Comparison of ENCODE assay signal across 26 mouse cellular contexts in genomic region chr9:56234561-56234960, GRCm38 (mm10).
DNase-seq lines count a peak whose midpoint lies in the region; ATAC-seq and TF ChIP-seq lines count a peak whose summit lies in the region.
"Had no signal": no experiment of that assay in that cellular context is flagged by ENCODE, and none has a peak within 500 bp of the region (broad histone marks: within the 10 kb centered on the region; RNA-seq: fewer than 3 reads in every experiment).

No protein-coding gene starts in this region.

- H3K9ac ChIP-seq in embryonic facial prominence, embryonic 11.5 days (replicated peaks; ENCODE audit: low read length) = no peak overlapping the region
- no peak overlapping the region for H3K9ac ChIP-seq in heart, embryonic 14.5 days (ENCODE audit: low read length)
- no peak overlapping the region for H3K9ac ChIP-seq in limb, embryonic 14.5 days (ENCODE audit: low read depth, low read length, severe bottlenecking)
- no peak overlapping the region for H3K9ac ChIP-seq in limb, embryonic 15.5 days
- H3K9ac ChIP-seq: hindbrain, embryonic 14.5 days; limb, embryonic 12.5 days; liver, embryonic 13.5 days; lung, embryonic 15.5 days; midbrain, embryonic 15.5 days had no signal

- no peak for ATAC-seq in embryonic facial prominence, embryonic 11.5 days (replicated peaks; ENCODE audit: insufficient number of reproducible peaks, low FRiP score, low TSS enrichment, low read depth)
- no peak for ATAC-seq in heart, embryonic 14.5 days (ENCODE audit: insufficient number of reproducible peaks, insufficient read depth, low FRiP score, low read depth)
- ATAC-seq in limb, embryonic 14.5 days (ENCODE audit: low FRiP score, low read depth) = no peak
- no peak for ATAC-seq in limb, embryonic 15.5 days (ENCODE audit: insufficient number of reproducible peaks, low FRiP score, low TSS enrichment, low read depth)
- ATAC-seq: forebrain, embryonic 14.5 days; inflammation-experienced regulatory T-cells, adult 6 months; midbrain, embryonic 15.5 days had no signal

- 88% methylated on average over 3 of the region's 3 CpGs for WGBS in embryonic facial prominence, embryonic 11.5 days
- 78% methylated on average over 3 of the region's 3 CpGs for WGBS in embryonic facial prominence, embryonic 10.5 days
- 50% methylated on average over 3 of the region's 3 CpGs for WGBS in heart, embryonic 14.5 days
- 68% methylated on average over 3 of the region's 3 CpGs for WGBS in limb, embryonic 14.5 days
- 89% methylated on average over 3 of the region's 3 CpGs for WGBS in limb, embryonic 10.5 days
- 58% methylated on average over 3 of the region's 3 CpGs for WGBS in limb, embryonic 15.5 days

- no peaks in the 10 kb centered on the region for H3K9me3 ChIP-seq in embryonic facial prominence, embryonic 11.5 days (replicated peaks; ENCODE audit: control insufficient read depth, low read length)
- no peaks in the 10 kb centered on the region for H3K9me3 ChIP-seq in embryonic facial prominence, embryonic 10.5 days
- H3K9me3 ChIP-seq in heart, embryonic 14.5 days (ENCODE audit: control insufficient read depth, low read length) = no peaks in the 10 kb centered on the region
- H3K9me3 ChIP-seq in limb, embryonic 14.5 days (ENCODE audit: control insufficient read depth, low read length) = no peaks in the 10 kb centered on the region
- no peaks in the 10 kb centered on the region for H3K9me3 ChIP-seq in limb, embryonic 10.5 days (replicated peaks)
- H3K9me3 ChIP-seq in limb, embryonic 15.5 days = no peaks in the 10 kb centered on the region
- H3K9me3 ChIP-seq: limb, embryonic 12.5 days; liver, embryonic 13.5 days; lung, embryonic 15.5 days; midbrain, embryonic 15.5 days had no signal

- H3K4me2 ChIP-seq in embryonic facial prominence, embryonic 11.5 days (ENCODE audit: low read depth, low read length) = no peak overlapping the region
- peak overlapping the region; percentile 21 for H3K4me2 ChIP-seq in heart, embryonic 14.5 days (ENCODE audit: low read length)
- H3K4me2 ChIP-seq in limb, embryonic 14.5 days (replicated peaks; ENCODE audit: low read depth, low read length, severe bottlenecking) = no peak overlapping the region
- no peak overlapping the region for H3K4me2 ChIP-seq in limb, embryonic 15.5 days
- H3K4me2 ChIP-seq: hindbrain, embryonic 14.5 days; limb, embryonic 12.5 days; liver, embryonic 13.5 days; lung, embryonic 15.5 days; midbrain, embryonic 15.5 days had no signal

- H3K4me1 ChIP-seq in embryonic facial prominence, embryonic 11.5 days (ENCODE audit: control insufficient read depth, insufficient read depth, low read length) = no peaks in the 10 kb centered on the region
- H3K4me1 ChIP-seq in embryonic facial prominence, embryonic 10.5 days = peaks cover 14% of the 10 kb centered on the region
- peaks cover 18 to 67% of the 10 kb centered on the region in 2 experiments for H3K4me1 ChIP-seq in heart, embryonic 14.5 days (ENCODE audit: control insufficient read depth in 2 of 2, insufficient read depth in 2 of 2, low read length in 2 of 2)
- peaks cover 3% of the 10 kb centered on the region; the same call in 1 of the 2 replicates for H3K4me1 ChIP-seq in limb, embryonic 14.5 days (ENCODE audit: control insufficient read depth, insufficient read depth, low read length)
- peaks cover 17% of the 10 kb centered on the region for H3K4me1 ChIP-seq in limb, embryonic 10.5 days
- H3K4me1 ChIP-seq in limb, embryonic 15.5 days = 0 out of 2 replicates have a peak, but pooled peaks cover 4% of the 10 kb centered on the region
- H3K4me1 ChIP-seq: liver, embryonic 13.5 days had no signal

- DNase-seq in embryonic facial prominence, embryonic 11.5 days (ENCODE audit: low spot score) = peak; percentile 18
- DNase-seq in embryonic facial prominence, embryonic 10.5 days (ENCODE audit: low spot score) = no peak
- no peak for DNase-seq in heart, adult 9 months (ENCODE audit: low spot score in 2 of 2)
- DNase-seq in limb, embryonic 14.5 days (ENCODE audit: low spot score) = peak; percentile 5
- no peak for DNase-seq in limb, embryonic 10.5 days (ENCODE audit: low spot score)
- no peak for DNase-seq in adrenal gland, postnatal 10 days
- DNase-seq: adrenal gland, postnatal 25 days; cerebellum, adult 8-10 months; cerebellum, postnatal 36 days; embryo, embryonic 11 days; gastrocnemius, postnatal 10 days; kidney, adult 8-10 months; kidney, postnatal 10 days; liver, embryonic 13.5 days; lung, postnatal 4 days; right cerebral cortex, adult 18-20 months; right cerebral cortex, postnatal 4 days; thymus, postnatal 14 days had no signal

- TF ChIP-seq POLR2A in limb, embryonic 14.5 days (IDR thresholded peaks at IDR 0.05; ENCODE audit: borderline replicate concordance, extremely low read depth, insufficient read depth, insufficient read length) = no peak

- H3K27ac ChIP-seq in embryonic facial prominence, embryonic 11.5 days (replicated peaks; ENCODE audit: low read depth, low read length) = no peak overlapping the region
- H3K27ac ChIP-seq in embryonic facial prominence, embryonic 10.5 days (replicated peaks) = no peak overlapping the region
- H3K27ac ChIP-seq in heart, embryonic 14.5 days (replicated peaks in 1 of 2; ENCODE audit: control insufficient read depth in 1 of 2, insufficient read depth in 1 of 2, low read depth in 2 of 2, low read length in 2 of 2) = peak overlapping the region; percentile 87 to 95
- no peak overlapping the region for H3K27ac ChIP-seq in limb, embryonic 14.5 days (replicated peaks; ENCODE audit: low read depth, low read length)
- no peak overlapping the region for H3K27ac ChIP-seq in limb, embryonic 10.5 days
- H3K27ac ChIP-seq in limb, embryonic 15.5 days = peak overlapping the region; percentile 35; the same call in 1 of the 2 replicates
- H3K27ac ChIP-seq: hindbrain, embryonic 14.5 days; liver, embryonic 13.5 days; lung, embryonic 15.5 days; midbrain, embryonic 15.5 days had no signal

- H3K4me3 ChIP-seq in embryonic facial prominence, embryonic 11.5 days (ENCODE audit: low read depth, low read length) = no peak overlapping the region
- no peak overlapping the region for H3K4me3 ChIP-seq in embryonic facial prominence, embryonic 10.5 days
- no peak overlapping the region for H3K4me3 ChIP-seq in heart, embryonic 14.5 days (ENCODE audit: control insufficient read depth in 1 of 2, insufficient read depth in 1 of 2, low read depth in 1 of 2, low read length in 2 of 2)
- H3K4me3 ChIP-seq in limb, embryonic 14.5 days (replicated peaks; ENCODE audit: low read length) = no peak overlapping the region
- H3K4me3 ChIP-seq in limb, embryonic 10.5 days = no peak overlapping the region
- H3K4me3 ChIP-seq in limb, embryonic 15.5 days = no peak overlapping the region
- H3K4me3 ChIP-seq: limb, embryonic 12.5 days; liver, embryonic 13.5 days; lung, embryonic 15.5 days; midbrain, embryonic 15.5 days had no signal

- H3K27me3 ChIP-seq in embryonic facial prominence, embryonic 11.5 days (ENCODE audit: control insufficient read depth, insufficient read depth, low read length) = no peaks in the 10 kb centered on the region
- no peaks in the 10 kb centered on the region for H3K27me3 ChIP-seq in embryonic facial prominence, embryonic 10.5 days (replicated peaks; ENCODE audit: low read depth, poor library complexity, severe bottlenecking)
- no peaks in the 10 kb centered on the region for H3K27me3 ChIP-seq in heart, embryonic 14.5 days (ENCODE audit: control insufficient read depth, insufficient read depth, low read length)
- H3K27me3 ChIP-seq in limb, embryonic 14.5 days (ENCODE audit: control insufficient read depth, insufficient read depth, low read length) = no peaks in the 10 kb centered on the region
- H3K27me3 ChIP-seq in limb, embryonic 10.5 days (ENCODE audit: low read depth, poor library complexity, severe bottlenecking) = no peaks in the 10 kb centered on the region
- H3K27me3 ChIP-seq in limb, embryonic 15.5 days = no peaks in the 10 kb centered on the region
- H3K27me3 ChIP-seq: limb, embryonic 12.5 days; liver, embryonic 13.5 days; lung, embryonic 15.5 days; midbrain, embryonic 15.5 days had no signal

- no peaks in the 10 kb centered on the region for H3K36me3 ChIP-seq in embryonic facial prominence, embryonic 11.5 days (replicated peaks; ENCODE audit: control insufficient read depth, insufficient read depth, low read depth, low read length)
- no peaks in the 10 kb centered on the region for H3K36me3 ChIP-seq in embryonic facial prominence, embryonic 10.5 days (replicated peaks)
- H3K36me3 ChIP-seq in heart, embryonic 14.5 days (ENCODE audit: control insufficient read depth, insufficient read depth, low read length) = no peaks in the 10 kb centered on the region
- no peaks in the 10 kb centered on the region for H3K36me3 ChIP-seq in limb, embryonic 14.5 days (ENCODE audit: control insufficient read depth, insufficient read depth, low read length)
- H3K36me3 ChIP-seq in limb, embryonic 10.5 days = no peaks in the 10 kb centered on the region
- H3K36me3 ChIP-seq in limb, embryonic 15.5 days = no peaks in the 10 kb centered on the region
- H3K36me3 ChIP-seq: limb, embryonic 12.5 days; liver, embryonic 13.5 days; midbrain, embryonic 15.5 days had no signal

Comparison
In these comparisons a context has a peak if more than half of its experiments do, and no peak if none do; other contexts are left out.
1. DNase-seq: peak in embryonic facial prominence, embryonic 11.5 days (single experiment) and limb, embryonic 14.5 days (single experiment); none in embryonic facial prominence, embryonic 10.5 days (single experiment), heart, adult 9 months (0 of 2), limb, embryonic 10.5 days (single experiment) and adrenal gland, postnatal 10 days (single experiment).
2. H3K27ac ChIP-seq: peak in heart, embryonic 14.5 days (2 of 2) and limb, embryonic 15.5 days (single experiment); none in embryonic facial prominence, embryonic 11.5 days (single experiment), embryonic facial prominence, embryonic 10.5 days (single experiment), limb, embryonic 14.5 days (single experiment) and limb, embryonic 10.5 days (single experiment).